Mouse (Mus musculus) neural tube, embryonic 11.5 days (tissue): ENCODE results near the gene Tmco3. TPM values are rescaled to one million over a fixed set of nuclear protein-coding genes. Genes with fewer than 3 reads are reported as not detected.
A peak's percentile ranks its signal among the peaks of the same experiment; 100 is the strongest.
"Not testable (repeated sequence)": the region's sequence is repeated elsewhere in the genome, so short reads cannot be mapped to it uniquely, and the experiment has no call there.

ENCODE experiments used
- ATAC-seq: fragments of 200-750 bp; cut with Nextera tagmentation; 2 replicates; pipeline ENCODE4 v1.8.0; 2017; ENCODE audit warnings: moderate number of reproducible peaks, mild to moderate bottlenecking, moderate TSS enrichment, moderate library complexity; ENCODE audit not compliant: insufficient read depth, low FRiP score, low TSS enrichment
- DNase-seq: peaks from one replicate; pipeline ENCODE4 v3.0.0-alpha.2; 2015; ENCODE audit warnings: low spot score
- H3K27ac ChIP-seq: fragments of 300-500 bp; sonication (generic); 2 replicates; pipeline ENCODE4 v1.5.1; 2014; ENCODE audit warnings: low read depth, mild to moderate bottlenecking, low read length
- H3K27me3 ChIP-seq: fragments of 300-500 bp; sonication (generic); 2 replicates; pipeline ENCODE4 v1.6.1; 2014; ENCODE audit warnings: mild to moderate bottlenecking, low read length, mixed read lengths; ENCODE audit not compliant: control insufficient read depth, insufficient read depth
- H3K36me3 ChIP-seq: fragments of 300-500 bp; sonication (generic); 2 replicates; pipeline ENCODE4 v1.6.1; 2014; ENCODE audit warnings: mild to moderate bottlenecking, low read length, moderate library complexity, mixed read lengths; ENCODE audit not compliant: control insufficient read depth, insufficient read depth
- H3K4me1 ChIP-seq: fragments of 300-500 bp; sonication (generic); 2 replicates; pipeline ENCODE4 v1.6.1; 2014; ENCODE audit warnings: low read length, mixed read lengths; ENCODE audit not compliant: control insufficient read depth, insufficient read depth
- H3K4me2 ChIP-seq: fragments of 300-500 bp; sonication (generic); 2 replicates; pipeline ENCODE4 v1.6.1; 2014; ENCODE audit warnings: low read depth, mild to moderate bottlenecking, moderate library complexity
- H3K4me3 ChIP-seq: fragments of 300-500 bp; sonication (generic); 2 replicates; pipeline ENCODE4 v1.5.1; 2014; ENCODE audit warnings: low read depth, low read length
- H3K9ac ChIP-seq: fragments of 300-500 bp; sonication (generic); 2 replicates; pipeline ENCODE4 v1.6.1; 2014; ENCODE audit warnings: mild to moderate bottlenecking, low read length
- H3K9me3 ChIP-seq: fragments of 300-500 bp; sonication (generic); 2 replicates; pipeline ENCODE4 v1.6.1; 2016; ENCODE audit warnings: low read length; ENCODE audit not compliant: control insufficient read depth
- WGBS: fragments of 180-500 bp; shearing (Covaris S2); extraction: QIAGEN DNeasy Blood & Tissue Kit; methylation state at CpG from one replicate; pipeline ENCODE4 v1.1.7; 2014; 5-methylcytosine and 5-hydroxymethylcytosine counted together
- polyA plus RNA-seq: library from polyadenylated mRNA; unstranded; fragments of >200 nt; fragmentation: Nextera tagmentation; extraction: Ambion mirVana; gene quantifications from 2 replicates; pipeline ENCODE4 v1.2.1, GENCODE M21; 2014

The Tmco3 gene
- polyA plus RNA-seq, 1 experiment from 2014 or later: 35.1 TPM

GRCm38 (mm10) chr8:13334671-13335070 is 46.7 kb downstream of the Tmco3 start:
- no peak overlapping the region for H3K9ac ChIP-seq
- no peaks in the 10 kb centered on the region for H3K9me3 ChIP-seq
- H3K27ac ChIP-seq: no peak overlapping the region
- H3K27me3 ChIP-seq: no peaks in the 10 kb centered on the region
- H3K4me3 ChIP-seq: no peak overlapping the region
- H3K36me3 ChIP-seq: no peaks in the 10 kb centered on the region
- DNase-seq (no peak), ATAC-seq (no peak)
- 0 out of 2 replicates have a peak, but pooled peaks cover 4% of the 10 kb centered on the region for H3K4me1 ChIP-seq
- 43% methylated on average over 1 of the region's 1 CpGs for WGBS
- H3K4me2 ChIP-seq: no peak overlapping the region

- not testable (repeated sequence) for DNase-seq, H3K9me3 ChIP-seq, H3K27me3 ChIP-seq, H3K9ac ChIP-seq, H3K36me3 ChIP-seq, H3K4me3 ChIP-seq, H3K27ac ChIP-seq, H3K4me2 ChIP-seq, ATAC-seq
- WGBS: 91% methylated on average over 6 of the region's 6 CpGs
- H3K4me1 ChIP-seq: peaks cover 11% of the 10 kb centered on the region
These were observed 49.3 kb downstream of the Tmco3 start for GRCm38 (mm10) chr8:13337245-13337644.

GRCm38 (mm10) chr8:13337678-13338077 is 49.7 kb downstream of the Tmco3 start:
- peak overlapping the region; percentile 86; the same call in 1 of the 2 replicates for H3K4me2 ChIP-seq
- no peak for DNase-seq
- no peak overlapping the region for H3K27ac ChIP-seq
- H3K36me3 ChIP-seq: peaks cover 5% of the 10 kb centered on the region; the same call in 1 of the 2 replicates
- ATAC-seq: no peak
- no peaks in the 10 kb centered on the region for H3K27me3 ChIP-seq
- H3K9me3 ChIP-seq: no peaks in the 10 kb centered on the region
- peaks cover 11% of the 10 kb centered on the region for H3K4me1 ChIP-seq
- peak overlapping the region; percentile 27; the same call in 1 of the 2 replicates for H3K9ac ChIP-seq
- H3K4me3 ChIP-seq: peak overlapping the region; percentile 93; the same call in 1 of the 2 replicates
- 88% methylated on average over 3 of the region's 3 CpGs for WGBS

- peak within 1 kb of the TSS; percentile 86 for H3K4me2 ChIP-seq
- peak within 1 kb of the TSS; percentile 60 for H3K27ac ChIP-seq
- no peaks in the 10 kb centered on the region for H3K27me3 ChIP-seq
- DNase-seq (peak; percentile 96), ATAC-seq (peak; percentile 95)
- H3K4me1 ChIP-seq: peaks cover 11% of the 10 kb centered on the region
- 2% methylated on average over 43 of the region's 72 CpGs for WGBS
- H3K9ac ChIP-seq: peak within 1 kb of the TSS; percentile 93
- H3K4me3 ChIP-seq: peak within 1 kb of the TSS; percentile 93
- peaks cover 8% of the 10 kb centered on the region; the same call in 1 of the 2 replicates for H3K36me3 ChIP-seq
- H3K9me3 ChIP-seq: no peaks in the 10 kb centered on the region
These were observed 50.4 kb downstream of the Tmco3 start, which contains the start of gene Tfdp1 for GRCm38 (mm10) chr8:13338255-13338860. Gene Tfdp1 (plus strand): TSS chr8:13338751.

GRCm38 (mm10) chr8:13338901-13339645 is 51.1 kb downstream of the Tmco3 start:
- Histone ChIP-seq H3K4me3 (peak overlapping the region; percentile 93), H3K9me3 (no peaks in the 10 kb centered on the region), H3K4me2 (peak overlapping the region; percentile 86), H3K27me3 (no peaks in the 10 kb centered on the region), H3K36me3 (peaks cover 11% of the 10 kb centered on the region), H3K9ac (peak overlapping the region; percentile 93), H3K4me1 (peaks cover 11% of the 10 kb centered on the region), H3K27ac (peak overlapping the region; percentile 60)
- DNase-seq: peak; percentile 42
- ATAC-seq: peak; percentile 67
- WGBS: under 1% methylated on average over 55 of the region's 70 CpGs

- 7% methylated on average over 11 of the region's 11 CpGs for WGBS
- Histone ChIP-seq H3K27ac (no peak overlapping the region), H3K36me3 (peaks cover 13% of the 10 kb centered on the region), H3K4me3 (peak overlapping the region; percentile 93), H3K27me3 (no peaks in the 10 kb centered on the region), H3K4me2 (peak overlapping the region; percentile 86), H3K9me3 (no peaks in the 10 kb centered on the region), H3K9ac (peak overlapping the region; percentile 93), H3K4me1 (peaks cover 11% of the 10 kb centered on the region)
- DNase-seq: peak; percentile 26
- no peak for ATAC-seq
These were observed 51.6 kb downstream of the Tmco3 start for GRCm38 (mm10) chr8:13339646-13339990.

GRCm38 (mm10) chr8:13340650-13341049 is 52.7 kb downstream of the Tmco3 start:
- Histone ChIP-seq H3K27me3 (no peaks in the 10 kb centered on the region), H3K27ac (no peak overlapping the region), H3K4me2 (no peak overlapping the region), H3K4me1 (peaks cover 11% of the 10 kb centered on the region), H3K9me3 (no peaks in the 10 kb centered on the region), H3K4me3 (no peak overlapping the region), H3K9ac (peak overlapping the region; percentile 93), H3K36me3 (peaks cover 13% of the 10 kb centered on the region)
- DNase-seq: no peak
- WGBS: 90% methylated on average over 8 of the region's 8 CpGs
- no peak for ATAC-seq

- peaks cover 11% of the 10 kb centered on the region for H3K4me1 ChIP-seq
- H3K36me3 ChIP-seq: peaks cover 17% of the 10 kb centered on the region
- no peak overlapping the region for H3K27ac ChIP-seq
- DNase-seq: no peak
- no peak overlapping the region for H3K4me2 ChIP-seq
- H3K9ac ChIP-seq: no peak overlapping the region
- H3K9me3 ChIP-seq: no peaks in the 10 kb centered on the region
- H3K27me3 ChIP-seq: no peaks in the 10 kb centered on the region
- WGBS: 80% methylated on average over 2 of the region's 2 CpGs
- H3K4me3 ChIP-seq: no peak overlapping the region
- no peak for ATAC-seq
These were observed 54.4 kb downstream of the Tmco3 start for GRCm38 (mm10) chr8:13342340-13342739.
